Comparison of ENCODE assay signal across 8 mouse cellular contexts in genomic region chr7:118705101-118705961, GRCm38 (mm10). TPM values are rescaled to one million over a fixed set of nuclear protein-coding genes. Genes with fewer than 3 reads are reported as not detected.
DNase-seq lines count a peak whose midpoint lies in the region; ATAC-seq lines count a peak whose summit lies in the region.

Gde1 (minus strand) TSS chr7:118705778.

- peak; percentile 79 for DNase-seq in adipocyte (ENCODE audit: low spot score)
- DNase-seq in embryo, embryonic 10 days (ENCODE audit: low spot score): peak; percentile 93
- peak; percentile 91 for DNase-seq in gastrocnemius, postnatal 14 days
- DNase-seq in left cerebral cortex, postnatal 10 days (ENCODE audit: extremely low spot score in 1 of 2, low spot score in 2 of 2): peak; percentile 90 to 96
- DNase-seq in right cerebral cortex, postnatal 25 days: peak; percentile 93
- DNase-seq in urinary bladder, postnatal 4 days (ENCODE audit: low spot score in 2 of 2): peak; percentile 84 to 90

- peak; percentile 92 for ATAC-seq in inflammation-experienced regulatory T-cells, adult 6 months
- peak; percentile 81 for ATAC-seq in megakaryocyte-erythroid progenitor cell, adult 5-6 weeks (replicated peaks; ENCODE audit: low FRiP score, low TSS enrichment, poor library complexity, severe bottlenecking)

- intact Hi-C loops in gastrocnemius, postnatal 14 days (cut with DNase I; ENCODE audit: low total_unique reads): no loop called here
- intact Hi-C loops in left cerebral cortex, postnatal 10 days (cut with DNase I): no loop called here

RNA-seq across cellular contexts. Expression of gene Gde1, which starts in this region (rescaled TPM):
- 10 to 100 TPM; 30.6 to 31.1 TPM for total RNA-seq in gastrocnemius, postnatal 14 days (2021)
- 10 to 100 TPM; 12.8 to 16.8 (median 14.4) TPM for polyA plus RNA-seq in inflammation-experienced regulatory T-cells, adult 6 months (2017; shearing (Covaris generic))
- 100 to 1,000 TPM; 276 to 281 TPM for total RNA-seq in left cerebral cortex, postnatal 10 days (2021)
- total RNA-seq in megakaryocyte-erythroid progenitor cell, adult 5-6 weeks (2014; fragmentation: Nextera tagmentation): 30.4 and 54.3 TPM in 2 replicates
- 24.3 and 28.3 TPM in 2 replicates for total RNA-seq in megakaryocyte-erythroid progenitor cell, adult 5-6 weeks (2017)

Comparison
In these comparisons a context has a peak if more than half of its experiments do, and no peak if none do; other contexts are left out.
1. Peak in every context shown above with its lines: DNase-seq and ATAC-seq.
2. RNA of gene Gde1 (total RNA-seq): 276 to 281 TPM in left cerebral cortex, postnatal 10 days; 30.6 to 31.1 TPM in gastrocnemius, postnatal 14 days and 24.3 to 54.3 TPM in megakaryocyte-erythroid progenitor cell, adult 5-6 weeks; every median in the first group is over 4 times any median in the second.